16 mouse cellular contexts compared by ENCODE assay signal in the genomic region with DNA sequence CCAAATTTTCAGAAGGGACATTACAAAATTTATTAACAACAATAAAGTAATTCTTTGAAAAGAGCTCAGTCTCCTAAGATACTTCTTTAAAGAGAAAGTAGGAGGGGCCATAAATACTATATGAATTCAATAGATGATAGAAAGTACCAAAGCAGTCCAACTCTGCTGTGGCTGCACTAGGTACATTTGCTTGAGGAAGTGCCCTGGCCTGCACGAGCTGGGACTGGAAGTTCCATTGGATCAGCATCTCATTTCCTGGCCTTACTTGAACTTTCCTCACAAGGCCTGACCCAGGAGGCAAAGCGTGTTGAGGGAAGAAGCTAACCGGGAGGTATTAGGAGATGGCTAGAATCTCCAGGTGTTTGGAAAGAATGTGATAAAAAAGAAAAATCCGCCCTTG.
"Had no signal": no experiment of that assay in that cellular context is flagged by ENCODE, and none has a peak within 500 bp of the region (broad histone marks: within the 10 kb centered on the region; RNA-seq: fewer than 3 reads in every experiment).

No protein-coding gene starts in this region.

- DNase-seq: retina, postnatal 1 day; right cerebral cortex, adult 18-20 months; right cerebral cortex, postnatal 14 days; right cerebral cortex, postnatal 25 days; right cerebral cortex, postnatal 4 days; spleen, adult 18-20 months; thymus, adult 18-20 months; thymus, adult 2 months; thymus, postnatal 14 days; thymus, postnatal 25 days; thymus, postnatal 36 days; thymus, postnatal 4 days had no signal

- H3K9me3 ChIP-seq: neural tube, embryonic 13.5 days; neural tube, embryonic 15.5 days; stomach, embryonic 15.5 days had no signal

- H3K4me3 ChIP-seq: neural tube, embryonic 13.5 days; neural tube, embryonic 15.5 days; stomach, embryonic 15.5 days had no signal

- H3K36me3 ChIP-seq: neural tube, embryonic 13.5 days; neural tube, embryonic 15.5 days; stomach, embryonic 15.5 days had no signal

- H3K4me1 ChIP-seq: neural tube, embryonic 13.5 days; neural tube, embryonic 15.5 days; stomach, embryonic 15.5 days had no signal

- H3K27me3 ChIP-seq: neural tube, embryonic 13.5 days; neural tube, embryonic 15.5 days; stomach, embryonic 15.5 days had no signal

- H3K27ac ChIP-seq: neural tube, embryonic 13.5 days; neural tube, embryonic 15.5 days; stomach, embryonic 15.5 days; stomach, postnatal 0 days had no signal

- H3K9ac ChIP-seq: neural tube, embryonic 13.5 days; neural tube, embryonic 15.5 days; stomach, embryonic 15.5 days had no signal

- H3K4me2 ChIP-seq: neural tube, embryonic 13.5 days; neural tube, embryonic 15.5 days; stomach, embryonic 15.5 days had no signal
